Mouse (Mus musculus) heart, adult 2 months (tissue): ENCODE data around the gene Rrnad1.

Experiments used
- CTCF ChIP-seq: fragments of 200-600 bp; IDR thresholded peaks from 2 replicates; pipeline ENCODE4 v1.8.1; 2022; ENCODE audit warnings: antibody characterized with exemption, mild to moderate bottlenecking, moderate library complexity
- EP300 ChIP-seq: fragments of 200-500 bp; IDR thresholded peaks from 2 replicates; pipeline ENCODE4 v1.6.1; 2011; ENCODE audit warnings: low read depth, low read length, control low read depth; ENCODE audit not compliant: insufficient read depth
- POLR2A ChIP-seq: fragments of 200-500 bp; IDR thresholded peaks from 2 replicates; pipeline ENCODE4 v1.6.1; 2011; ENCODE audit warnings: mild to moderate bottlenecking, low read depth, low read length, control low read depth; ENCODE audit not compliant: insufficient read depth

DNA sequence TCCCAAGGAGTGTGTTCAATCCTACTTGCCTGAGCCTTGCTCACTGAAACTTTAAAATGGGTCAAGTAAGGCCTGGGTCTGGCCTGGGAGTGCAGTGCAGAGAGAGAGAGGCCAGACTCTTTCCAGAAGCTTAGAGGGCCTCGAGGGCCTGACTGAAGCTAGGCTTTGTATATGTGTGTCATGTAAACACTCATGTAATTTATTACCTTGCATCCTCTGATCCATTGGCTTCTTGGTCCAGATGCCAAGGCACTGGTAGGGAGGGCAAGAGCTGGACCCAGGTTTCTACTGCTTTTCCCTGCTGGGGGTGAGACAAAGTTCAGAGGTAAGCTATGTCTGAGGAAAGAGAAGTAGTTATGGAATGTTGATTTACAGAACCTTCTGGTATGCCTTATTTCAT is 22.6 kb downstream of the Rrnad1 start:
- TF ChIP-seq CTCF (no peak), POLR2A (no peak), EP300 (no peak)
